Mouse (Mus musculus) kidney, adult 2 months (tissue): ENCODE results near the gene Pstpip1. TPM values are rescaled to one million over a fixed set of nuclear protein-coding genes. Genes with fewer than 3 reads are reported as not detected.
A peak's percentile ranks its signal among the peaks of the same experiment; 100 is the strongest.

Experiments
- DNase-seq: peaks from one replicate; pipeline ENCODE4 v3.0.0; 2021
- H3K27ac ChIP-seq: fragments of 200-500 bp; 2 replicates; pipeline ENCODE4 v1.5.1; 2012; ENCODE audit warnings: low read depth, low read length, control low read depth, inconsistent platforms; ENCODE audit not compliant: insufficient read depth
- H3K27me3 ChIP-seq: fragments of 200-500 bp; replicated peaks from 2 replicates; pipeline ENCODE4 v1.6.1; 2012; ENCODE audit warnings: mild to moderate bottlenecking, moderate library complexity, low read length, inconsistent platforms; ENCODE audit not compliant: control insufficient read depth, insufficient read depth
- H3K36me3 ChIP-seq: fragments of 200-500 bp; 2 replicates; pipeline ENCODE4 v1.6.1; 2012; ENCODE audit warnings: mild to moderate bottlenecking, moderate library complexity, low read length, inconsistent platforms; ENCODE audit not compliant: control insufficient read depth, insufficient read depth
- H3K4me1 ChIP-seq: fragments of 200-500 bp; 2 replicates; pipeline ENCODE4 v1.6.1; 2011; ENCODE audit warnings: low read length; ENCODE audit not compliant: control insufficient read depth, insufficient read depth
- H3K4me3 ChIP-seq: fragments of 200-500 bp; 2 replicates; pipeline ENCODE4 v1.5.1; 2011; ENCODE audit warnings: mild to moderate bottlenecking, low read depth, low read length, control low read depth; ENCODE audit not compliant: insufficient read depth
- CTCF ChIP-seq: fragments of 200-500 bp; conservative IDR thresholded peaks from 2 replicates; pipeline ENCODE4 v1.5.1; 2011; ENCODE audit warnings: low read depth, mild to moderate bottlenecking, control low read depth, low read length, moderate library complexity, mixed read lengths; ENCODE audit not compliant: insufficient read depth, insufficient read length
- POLR2A ChIP-seq: fragments of 200-500 bp; IDR thresholded peaks from one replicate; pipeline ENCODE4 v1.6.1; 2011; ENCODE audit warnings: low read depth, low read length, control low read depth
- whole genome bisulfite sequencing: fragments of 180-500 bp; shearing (Covaris S2); methylation state at CpG from one replicate; pipeline ENCODE4 v1.1.7; 2018; 5-methylcytosine and 5-hydroxymethylcytosine counted together
- polyA plus RNA-seq: library from polyadenylated mRNA; depleted of rRNA; stranded (reverse); fragments of >200 nt; gene quantifications from 2 replicates; pipeline ENCODE4 v1.2.3, GENCODE M21; 2012

Gene Pstpip1
- polyA plus RNA-seq, 1 experiment, result 3.3 TPM

- no peak for TF ChIP-seq POLR2A
- no peak for TF ChIP-seq CTCF
Measured at GRCm38 (mm10) chr9:56123613-56124012, 33.9 kb downstream of the Pstpip1 start.

GRCm38 (mm10) chr9:56124561-56124960, 34.8 kb downstream of the Pstpip1 start:
- TF ChIP-seq POLR2A (no peak), CTCF (no peak)
- WGBS, result 18% methylated on average over 11 of the region's 11 CpGs
- no peak overlapping the region for H3K27ac ChIP-seq
- no peak overlapping the region for H3K4me3 ChIP-seq
- no peaks in the 10 kb centered on the region for H3K27me3 ChIP-seq
- peaks cover 2% of the 10 kb centered on the region; the same call in 1 of the 2 replicates for H3K4me1 ChIP-seq
- H3K36me3 ChIP-seq, result no peaks in the 10 kb centered on the region
- DNase-seq, result no peak

More at GRCm38 (mm10) chr9:56123613-56124012, 33.9 kb downstream of the Pstpip1 start:
- no peak overlapping the region for H3K4me3 ChIP-seq
- H3K36me3 ChIP-seq, result no peaks in the 10 kb centered on the region
- 0 out of 2 replicates have a peak, but pooled peaks cover 3% of the 10 kb centered on the region for H3K4me1 ChIP-seq
- WGBS, result 68% methylated on average over 7 of the region's 7 CpGs
- DNase-seq, result no peak
- H3K27ac ChIP-seq, result no peak overlapping the region
- H3K27me3 ChIP-seq, result no peaks in the 10 kb centered on the region

GRCm38 (mm10) chr9:56126453-56127173, 36.9 kb downstream of the Pstpip1 start:
- H3K27ac ChIP-seq, result no peak overlapping the region
- no peaks in the 10 kb centered on the region for H3K27me3 ChIP-seq
- WGBS, result 92% methylated on average over 16 of the region's 16 CpGs
- no peak for TF ChIP-seq POLR2A
- TF ChIP-seq CTCF, result no peak
- H3K36me3 ChIP-seq, result no peaks in the 10 kb centered on the region
- H3K4me1 ChIP-seq, result peaks cover 2% of the 10 kb centered on the region; the same call in 1 of the 2 replicates
- DNase-seq, result no peak
- no peak overlapping the region for H3K4me3 ChIP-seq

GRCm38 (mm10) chr9:56128331-56128730, 38.6 kb downstream of the Pstpip1 start:
- H3K4me1 ChIP-seq, result peaks cover 2% of the 10 kb centered on the region; the same call in 1 of the 2 replicates
- peak; percentile 74 for DNase-seq
- no peak for TF ChIP-seq POLR2A
- TF ChIP-seq CTCF, result no peak
- 38% methylated on average over 9 of the region's 9 CpGs for WGBS
- no peak overlapping the region for H3K27ac ChIP-seq
- H3K4me3 ChIP-seq, result no peak overlapping the region
- H3K27me3 ChIP-seq, result no peaks in the 10 kb centered on the region
- no peaks in the 10 kb centered on the region for H3K36me3 ChIP-seq

GRCm38 (mm10) chr9:56129951-56130350, 40.2 kb downstream of the Pstpip1 start:
- H3K27ac ChIP-seq, result no peak overlapping the region
- DNase-seq, result peak; percentile 29
- TF ChIP-seq CTCF (no peak), POLR2A (no peak)
- no peaks in the 10 kb centered on the region for H3K27me3 ChIP-seq
- no peak overlapping the region for H3K4me3 ChIP-seq
- WGBS, result 67% methylated on average over 3 of the region's 3 CpGs
- H3K4me1 ChIP-seq, result peaks cover 2% of the 10 kb centered on the region; the same call in 1 of the 2 replicates
- H3K36me3 ChIP-seq, result no peaks in the 10 kb centered on the region

GRCm38 (mm10) chr9:56130536-56130935, 40.8 kb downstream of the Pstpip1 start:
- Histone ChIP-seq H3K27ac (no peak overlapping the region), H3K36me3 (no peaks in the 10 kb centered on the region), H3K4me3 (no peak overlapping the region), H3K27me3 (no peaks in the 10 kb centered on the region), H3K4me1 (peaks cover 2% of the 10 kb centered on the region; the same call in 1 of the 2 replicates)
- WGBS, result 56% methylated on average over 4 of the region's 4 CpGs
- TF ChIP-seq CTCF (no peak), POLR2A (no peak)
- no peak for DNase-seq

- 68% methylated on average over 10 of the region's 10 CpGs for WGBS
- Histone ChIP-seq H3K4me3 (no peak overlapping the region), H3K27me3 (no peaks in the 10 kb centered on the region), H3K27ac (no peak overlapping the region), H3K36me3 (no peaks in the 10 kb centered on the region), H3K4me1 (peaks cover 2% of the 10 kb centered on the region; the same call in 1 of the 2 replicates)
- no peak for DNase-seq
- TF ChIP-seq POLR2A (no peak), CTCF (no peak)
Measured at GRCm38 (mm10) chr9:56131813-56132525, 42.2 kb downstream of the Pstpip1 start.
